Mouse (Mus musculus) gastrocnemius, adult 2 months (tissue): ENCODE data around the gene Hoxa10. TPM values are rescaled to one million over a fixed set of nuclear protein-coding genes. Genes with fewer than 3 reads are reported as not detected.

Source experiments
- DNase-seq: peaks from one replicate; pipeline ENCODE4 v3.0.0; 2022
- H3K27ac ChIP-seq: fragments of 200-600 bp; 2 replicates; pipeline ENCODE4 v1.8.1; 2022; ENCODE audit warnings: mild to moderate bottlenecking
- H3K4me3 ChIP-seq: fragments of 200-600 bp; 2 replicates; pipeline ENCODE4 v1.8.1; 2022; ENCODE audit warnings: mild to moderate bottlenecking, moderate library complexity
- CTCF ChIP-seq: fragments of 200-600 bp; IDR thresholded peaks from 2 replicates; pipeline ENCODE4 v1.8.1; 2022; ENCODE audit warnings: antibody characterized with exemption, mild to moderate bottlenecking, moderate library complexity
- intact Hi-C: fragments of 180-260 bp; cut with DNase I; formaldehyde crosslinking; loops from one replicate; pipeline ENCODE4 v1.15.1; 2025
- total RNA-seq, 2 experiments: library from RNA; stranded (reverse); gene quantifications; 2 replicates each; pipeline ENCODE4 v1.2.3; 2021

The Hoxa10 gene
- total RNA-seq, 2 experiments from 2014 or later: 17.4 to 17.7 TPM

GRCm38 (mm10) chr6:52261751-52262462, 21.3 kb upstream of the Hoxa10 start:
- DNase-seq: no peak
- intact Hi-C loops: no loop called here
- no peak for TF ChIP-seq CTCF
- Histone ChIP-seq H3K27ac (no peak overlapping the region), H3K4me3 (no peak overlapping the region)

GRCm38 (mm10) chr6:52260654-52261575, 20.3 kb upstream of the Hoxa10 start, which contains the start of gene Hoxa13:
TSS of gene Hoxa13 (minus strand) at chr6:52260880.
- peak within 1 kb of the TSS; percentile 79 for H3K27ac ChIP-seq
- TF ChIP-seq CTCF: no peak
- DNase-seq: peak; percentile 77
- intact Hi-C loops: no loop called here
- H3K4me3 ChIP-seq: peak within 1 kb of the TSS; percentile 77

GRCm38 (mm10) chr6:52259811-52260261, 19.2 kb upstream of the Hoxa10 start:
- peak; percentile 51 for DNase-seq
- H3K4me3 ChIP-seq: peak overlapping the region; percentile 77
- intact Hi-C loops: loop anchor here (2.0 to 5.0 kb wide), 2 partner anchors 317 to 465 kb away; no protein-coding TSS in a partner anchor
- no peak; the same call in 1 of the 2 replicates for TF ChIP-seq CTCF
- H3K27ac ChIP-seq: peak overlapping the region; percentile 79

- TF ChIP-seq CTCF: no peak
- intact Hi-C loops: loop anchor here (2.0 to 5.0 kb wide), 2 partner anchors 318 to 466 kb away; no protein-coding TSS in a partner anchor
- DNase-seq: no peak
- H3K27ac ChIP-seq: peak overlapping the region; percentile 79
- peak overlapping the region; percentile 77 for H3K4me3 ChIP-seq
Measured at GRCm38 (mm10) chr6:52259081-52259790, 18.6 kb upstream of the Hoxa10 start.

- no peak overlapping the region for H3K27ac ChIP-seq
- intact Hi-C loops: loop anchor here (1.0 to 5.0 kb wide), 3 partner anchors 320 to 662 kb away; no protein-coding TSS in a partner anchor
- no peak overlapping the region for H3K4me3 ChIP-seq
Measured at GRCm38 (mm10) chr6:52256956-52257355, 16.3 kb upstream of the Hoxa10 start.

GRCm38 (mm10) chr6:52253511-52254500, 13.2 kb upstream of the Hoxa10 start:
- TF ChIP-seq CTCF: no peak
- Histone ChIP-seq H3K27ac (peak overlapping the region; percentile 85), H3K4me3 (peak overlapping the region; percentile 65)
- intact Hi-C loops: no loop called here
- DNase-seq: peak; percentile 72

More at GRCm38 (mm10) chr6:52256956-52257355, 16.3 kb upstream of the Hoxa10 start:
- peak; percentile 85 for TF ChIP-seq CTCF
- peak; percentile 88 for DNase-seq

GRCm38 (mm10) chr6:52252775-52253376, 12.2 kb upstream of the Hoxa10 start:
- Histone ChIP-seq H3K4me3 (peak overlapping the region; percentile 65), H3K27ac (peak overlapping the region; percentile 85)
- intact Hi-C loops: no loop called here
- DNase-seq: peak; percentile 56
- no peak for TF ChIP-seq CTCF

GRCm38 (mm10) chr6:52252016-52252774, 11.5 kb upstream of the Hoxa10 start:
- intact Hi-C loops: no loop called here
- no peak for DNase-seq
- Histone ChIP-seq H3K4me3 (peak overlapping the region; percentile 65), H3K27ac (peak overlapping the region; percentile 85)
- no peak for TF ChIP-seq CTCF

- no peak for TF ChIP-seq CTCF
- DNase-seq: no peak
- intact Hi-C loops: no loop called here
- no peak overlapping the region for H3K27ac ChIP-seq
- H3K4me3 ChIP-seq: no peak overlapping the region
Measured at GRCm38 (mm10) chr6:52251177-52251879, 10.7 kb upstream of the Hoxa10 start.

GRCm38 (mm10) chr6:52249826-52250225, 9.2 kb upstream of the Hoxa10 start:
- Histone ChIP-seq H3K27ac (no peak overlapping the region), H3K4me3 (no peak overlapping the region)
- no peak for TF ChIP-seq CTCF
- no peak for DNase-seq
- intact Hi-C loops: loop anchor here (5.0 kb wide), 1 partner anchor 1078 kb away; no protein-coding TSS in a partner anchor
